Mouse (Mus musculus) spleen, adult 2 months (tissue): Measurements from ENCODE around the gene Lhx3. TPM values are rescaled to one million over a fixed set of nuclear protein-coding genes. Genes with fewer than 3 reads are reported as not detected.

ENCODE experiments used
- DNase-seq, 2 experiments: peaks; one replicate each; pipeline versions ENCODE4 v3.0.0 to v3.0.0-alpha.2; 2012 to 2021; ENCODE audit warnings: low spot score in 2 of 2, low read depth in 1 of 2
- H3K27ac ChIP-seq: fragments of 200-500 bp; 2 replicates; pipeline ENCODE4 v1.5.1; 2012; ENCODE audit warnings: low read length, inconsistent platforms; ENCODE audit not compliant: insufficient read depth
- H3K27me3 ChIP-seq: fragments of 200-500 bp; 2 replicates; pipeline ENCODE4 v1.6.1; 2012; ENCODE audit warnings: mild to moderate bottlenecking, moderate library complexity, low read length, inconsistent platforms; ENCODE audit not compliant: control insufficient read depth, insufficient read depth
- H3K36me3 ChIP-seq: fragments of 200-500 bp; 2 replicates; pipeline ENCODE4 v1.6.1; 2012; ENCODE audit warnings: mild to moderate bottlenecking, low read length, inconsistent platforms; ENCODE audit not compliant: control insufficient read depth, insufficient read depth
- H3K4me1 ChIP-seq: fragments of 200-500 bp; 2 replicates; pipeline ENCODE4 v1.6.1; 2011; ENCODE audit warnings: inconsistent platforms; ENCODE audit not compliant: control insufficient read depth, insufficient read depth, insufficient read length
- H3K4me3 ChIP-seq: fragments of 200-500 bp; 2 replicates; pipeline ENCODE4 v1.5.1; 2011; ENCODE audit warnings: mild to moderate bottlenecking, inconsistent platforms; ENCODE audit not compliant: insufficient read depth, insufficient read length; ENCODE audit errors: extremely low read depth
- CTCF ChIP-seq: fragments of 200-500 bp; IDR thresholded peaks from 2 replicates; pipeline ENCODE4 v1.5.1; 2011; ENCODE audit warnings: mild to moderate bottlenecking, inconsistent platforms; ENCODE audit not compliant: insufficient read depth, insufficient read length, insufficient replicate concordance; ENCODE audit errors: extremely low read depth
- POLR2A ChIP-seq: fragments of 200-500 bp; IDR thresholded peaks from 2 replicates; pipeline ENCODE4 v1.6.1; 2011; ENCODE audit warnings: low read depth, low read length, inconsistent platforms
- WGBS: fragments of 180-500 bp; shearing (Covaris S2); methylation state at CpG from one replicate; pipeline ENCODE4 v1.1.7; 2018; 5-methylcytosine and 5-hydroxymethylcytosine counted together
- polyA plus RNA-seq: library from polyadenylated mRNA; depleted of rRNA; stranded (reverse); fragments of >200 nt; gene quantifications from 2 replicates; pipeline ENCODE4 v1.2.3, GENCODE M21; 2012

The Lhx3 gene
- polyA plus RNA-seq, 1 experiment = not detected

- Histone ChIP-seq H3K4me1 (peaks cover 3% of the 10 kb centered on the region; the same call in 1 of the 2 replicates), H3K27ac (no peak overlapping the region), H3K36me3 (no peaks in the 10 kb centered on the region), H3K27me3 (no peaks in the 10 kb centered on the region), H3K4me3 (no peak overlapping the region)
- DNase-seq = no peak
- no peak for TF ChIP-seq POLR2A
- no peak for TF ChIP-seq CTCF
- 75% methylated on average over 9 of the region's 9 CpGs for WGBS
Observed at GRCm38 (mm10) chr2:26240330-26240729, 32.2 kb upstream of the Lhx3 start.

GRCm38 (mm10) chr2:26237290-26237782 lies 29.2 kb upstream of the Lhx3 start, which contains the start of gene Qsox2:
Qsox2 (minus strand) TSS chr2:26237525.
- WGBS = under 1% methylated on average over 36 of the region's 36 CpGs
- TF ChIP-seq POLR2A (no peak), CTCF (no peak)
- no peaks in the 10 kb centered on the region for H3K27me3 ChIP-seq
- peak within 1 kb of the TSS; percentile 81 for H3K4me3 ChIP-seq
- DNase-seq = peak; percentile 68 to 81
- H3K4me1 ChIP-seq = peaks cover 3% of the 10 kb centered on the region; the same call in 1 of the 2 replicates
- no peaks in the 10 kb centered on the region for H3K36me3 ChIP-seq
- H3K27ac ChIP-seq = no peak within 1 kb of the TSS

GRCm38 (mm10) chr2:26236681-26237289 lies 28.7 kb upstream of the Lhx3 start:
- H3K4me3 ChIP-seq = peak overlapping the region; percentile 81
- peaks cover 3% of the 10 kb centered on the region; the same call in 1 of the 2 replicates for H3K4me1 ChIP-seq
- WGBS = under 1% methylated on average over 47 of the region's 51 CpGs
- no peak for TF ChIP-seq CTCF
- no peak for TF ChIP-seq POLR2A
- H3K36me3 ChIP-seq = no peaks in the 10 kb centered on the region
- no peak for DNase-seq
- H3K27me3 ChIP-seq = no peaks in the 10 kb centered on the region
- no peak overlapping the region for H3K27ac ChIP-seq

GRCm38 (mm10) chr2:26234771-26235170 lies 26.7 kb upstream of the Lhx3 start:
- H3K27ac ChIP-seq = no peak overlapping the region
- 66% methylated on average over 2 of the region's 2 CpGs for WGBS
- no peak for DNase-seq

GRCm38 (mm10) chr2:26234253-26234652 lies 26.2 kb upstream of the Lhx3 start:
- no peak for DNase-seq

More at GRCm38 (mm10) chr2:26234771-26235170, 26.7 kb upstream of the Lhx3 start:
- no peak for TF ChIP-seq POLR2A
- TF ChIP-seq CTCF = no peak
- no peak overlapping the region for H3K4me3 ChIP-seq
- H3K4me1 ChIP-seq = peaks cover 3% of the 10 kb centered on the region; the same call in 1 of the 2 replicates
- H3K36me3 ChIP-seq = no peaks in the 10 kb centered on the region
- no peaks in the 10 kb centered on the region for H3K27me3 ChIP-seq

GRCm38 (mm10) chr2:26231366-26231765 lies 23.3 kb upstream of the Lhx3 start:
- no peak overlapping the region for H3K27ac ChIP-seq
- TF ChIP-seq CTCF (no peak), POLR2A (no peak)
- DNase-seq = no peak
- WGBS = 83% methylated on average over 3 of the region's 3 CpGs
- no peaks in the 10 kb centered on the region for H3K27me3 ChIP-seq
- H3K4me3 ChIP-seq = no peak overlapping the region
- no peaks in the 10 kb centered on the region for H3K4me1 ChIP-seq
- H3K36me3 ChIP-seq = no peaks in the 10 kb centered on the region

More at GRCm38 (mm10) chr2:26234253-26234652, 26.2 kb upstream of the Lhx3 start:
- no peaks in the 10 kb centered on the region for H3K36me3 ChIP-seq
- H3K27me3 ChIP-seq = no peaks in the 10 kb centered on the region
- TF ChIP-seq POLR2A (no peak), CTCF (no peak)
- no peak overlapping the region for H3K27ac ChIP-seq
- H3K4me3 ChIP-seq = no peak overlapping the region
- 56% methylated on average over 5 of the region's 5 CpGs for WGBS
- H3K4me1 ChIP-seq = peaks cover 3% of the 10 kb centered on the region; the same call in 1 of the 2 replicates

- 48% methylated on average over 4 of the region's 4 CpGs for WGBS
- TF ChIP-seq POLR2A (no peak), CTCF (no peak)
- DNase-seq = no peak
- Histone ChIP-seq H3K4me3 (no peak overlapping the region), H3K27me3 (no peaks in the 10 kb centered on the region), H3K27ac (no peak overlapping the region), H3K36me3 (no peaks in the 10 kb centered on the region), H3K4me1 (no peaks in the 10 kb centered on the region)
Observed at GRCm38 (mm10) chr2:26230253-26230652, 22.2 kb upstream of the Lhx3 start.
